Mouse (Mus musculus) lung, postnatal 0 days (tissue): ENCODE data around the gene Trip11.

Experiments
- CTCF ChIP-seq: IDR thresholded peaks from 2 replicates; pipeline ENCODE4 v1.5.1; 2016; ENCODE audit warnings: antibody characterized with exemption, mild to moderate bottlenecking
- EP300 ChIP-seq: IDR thresholded peaks from 2 replicates; pipeline ENCODE4 v1.6.1; 2016; ENCODE audit warnings: antibody characterized with exemption, mild to moderate bottlenecking, control low read depth

DNA sequence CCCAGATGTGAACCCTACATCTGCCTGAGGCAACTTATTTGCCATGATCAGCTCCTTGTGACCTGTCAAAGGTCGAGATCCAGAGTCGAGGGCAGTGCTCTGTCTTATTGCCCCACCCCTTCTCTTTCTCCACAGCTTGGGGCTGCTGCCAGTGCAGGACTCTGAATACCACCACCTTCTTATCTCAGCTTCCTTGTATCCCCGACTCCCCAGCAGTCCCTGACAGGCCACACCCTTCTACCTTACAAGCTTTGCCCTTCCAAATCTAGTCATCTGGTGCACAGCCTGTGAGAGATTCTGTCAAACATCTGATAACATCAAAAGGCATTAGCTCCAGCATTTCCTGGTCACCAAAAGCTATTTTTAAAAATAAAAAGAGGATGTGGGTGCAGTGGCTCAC is 91.5 kb downstream of the Trip11 start:
- TF ChIP-seq CTCF (no peak), EP300 (no peak)
